Mouse (Mus musculus): ENCODE results near the gene Dph3. TPM values are rescaled to one million over a fixed set of nuclear protein-coding genes. Genes with fewer than 3 reads are reported as not detected.
"Not testable (repeated sequence)": the region's sequence is repeated elsewhere in the genome, so short reads cannot be mapped to it uniquely, and the experiment has no call there.

The Dph3 gene
- 10 to 100 TPM; 56.1 to 84.9 (median 71.0) TPM for polyA plus RNA-seq (2017; shearing (Covaris generic))

DNA sequence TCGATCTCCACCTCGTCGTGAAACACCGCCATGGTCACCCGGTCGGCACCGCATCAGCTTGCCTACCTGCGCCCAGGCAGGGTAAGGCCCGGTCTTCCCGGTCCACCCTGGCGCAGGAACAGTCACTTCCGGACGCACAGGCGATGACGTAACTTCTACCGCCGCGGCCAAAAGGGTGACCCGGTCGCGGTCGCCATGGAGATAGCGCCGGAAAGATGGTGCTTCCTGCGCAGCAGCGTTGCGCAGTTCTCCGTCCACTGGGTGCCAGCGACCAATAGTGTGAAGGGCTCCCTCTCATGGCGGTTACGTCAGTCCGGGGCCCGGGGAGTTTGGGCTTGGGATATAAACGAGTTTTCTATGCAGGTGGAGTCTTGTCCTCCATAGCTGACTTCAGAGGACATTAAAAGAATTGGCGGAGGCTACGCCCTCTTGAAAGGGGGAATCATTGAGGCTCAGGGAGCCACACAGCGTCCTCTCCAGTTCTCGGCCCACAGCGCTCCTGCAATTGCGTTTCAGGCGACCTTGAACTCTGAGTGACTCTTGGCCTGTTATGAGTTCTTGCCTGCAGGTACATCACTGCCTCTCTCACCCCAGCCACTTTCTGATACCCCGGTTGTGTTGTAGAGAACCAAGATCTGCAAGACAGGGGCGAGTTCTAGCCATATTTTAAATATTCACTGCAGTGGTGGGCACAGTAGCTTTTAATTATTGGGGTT is at the start of gene Dph3:
Gene Dph3 (minus strand): TSS at position 244 of the 716 bp plus-strand sequence.
- ATAC-seq, result peak; percentile 89

DNA sequence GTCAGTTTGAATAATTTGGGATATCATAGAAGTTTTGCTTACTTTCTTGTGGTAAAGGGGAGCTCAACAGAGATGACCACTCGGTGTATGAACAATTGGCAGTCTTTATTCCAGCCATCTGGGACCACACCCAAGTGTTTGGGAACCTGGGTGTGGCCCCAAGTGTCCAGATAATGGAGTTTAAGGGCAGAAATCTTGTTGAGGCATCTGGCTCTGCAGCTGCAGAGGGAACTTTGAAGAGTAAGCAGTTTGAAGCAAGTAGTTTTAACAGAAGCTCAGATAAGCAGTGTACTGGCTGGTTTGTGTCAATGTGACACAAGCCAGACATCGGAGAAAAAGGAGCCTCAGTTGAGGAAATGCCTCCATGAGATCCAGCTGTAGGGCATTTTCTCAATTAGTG is 48.8 kb upstream of the Dph3 start:
- ATAC-seq, result no peak

DNA sequence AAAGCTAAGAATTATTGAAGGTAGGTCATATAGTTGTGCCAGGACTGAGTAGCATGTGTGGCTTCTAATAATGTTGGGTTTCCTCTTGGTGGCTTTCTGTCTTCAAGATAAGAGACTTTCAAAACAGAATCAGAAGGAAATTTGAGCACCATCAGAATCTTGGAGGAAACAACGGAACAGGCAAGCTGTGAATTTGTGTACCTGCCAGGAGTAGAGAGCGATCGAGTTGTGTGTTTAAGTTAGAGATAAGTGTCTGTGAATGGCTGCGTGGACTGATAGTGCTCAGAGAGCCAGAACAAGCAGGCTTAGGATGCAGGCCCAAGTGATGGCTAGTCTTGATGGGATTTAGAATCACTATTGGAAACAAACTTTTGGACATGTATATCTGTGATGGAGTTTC is 46.3 kb upstream of the Dph3 start:
- ATAC-seq, result no peak

DNA sequence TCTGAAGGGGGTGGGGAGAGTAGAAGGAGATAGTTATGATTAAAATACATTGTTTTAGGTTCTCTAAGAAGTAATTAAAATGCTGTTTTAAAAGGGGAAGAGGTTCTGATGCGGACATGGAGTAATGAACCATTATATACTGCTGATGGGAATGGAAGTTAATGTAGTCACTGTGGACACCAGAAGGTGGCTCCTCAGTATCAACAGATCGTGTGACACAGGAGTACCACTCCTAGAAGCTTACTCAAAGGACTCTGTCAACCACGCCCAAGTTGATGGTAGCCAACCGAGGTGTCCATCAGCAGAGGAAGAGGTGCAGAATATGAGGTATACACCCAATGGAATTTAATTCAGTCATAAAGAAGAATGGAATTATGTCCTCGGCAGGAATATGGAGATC is 42.9 kb upstream of the Dph3 start:
- no peak for ATAC-seq

GRCm38 (mm10) chr14:32125256-32125655 is 39.7 kb upstream of the Dph3 start:
- not testable (repeated sequence) for ATAC-seq

DNA sequence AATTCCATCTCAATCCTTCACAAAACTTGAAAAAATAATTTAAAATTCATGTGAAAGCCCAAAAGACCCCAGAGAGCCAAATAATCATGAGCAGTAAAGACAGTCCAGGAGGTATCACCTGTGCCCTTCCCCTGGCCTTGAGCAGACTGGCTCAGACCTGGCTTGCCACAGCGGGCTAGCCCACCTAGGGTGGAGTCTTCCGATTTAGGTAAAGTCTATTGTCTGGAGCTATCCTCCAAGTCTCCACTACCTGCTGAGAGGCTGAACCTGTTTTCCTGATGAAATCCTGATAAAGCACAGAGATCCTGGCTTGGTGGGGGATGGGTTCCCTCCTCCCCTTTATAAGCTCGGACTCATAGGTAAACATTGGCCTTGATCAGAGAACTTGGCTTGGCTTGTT is 38.7 kb upstream of the Dph3 start:
- no peak for ATAC-seq

- no peak for ATAC-seq
Measured at GRCm38 (mm10) chr14:32121920-32122315, 36.4 kb upstream of the Dph3 start.

- no peak for ATAC-seq
Measured at GRCm38 (mm10) chr14:32120940-32121919, 35.7 kb upstream of the Dph3 start.

DNA sequence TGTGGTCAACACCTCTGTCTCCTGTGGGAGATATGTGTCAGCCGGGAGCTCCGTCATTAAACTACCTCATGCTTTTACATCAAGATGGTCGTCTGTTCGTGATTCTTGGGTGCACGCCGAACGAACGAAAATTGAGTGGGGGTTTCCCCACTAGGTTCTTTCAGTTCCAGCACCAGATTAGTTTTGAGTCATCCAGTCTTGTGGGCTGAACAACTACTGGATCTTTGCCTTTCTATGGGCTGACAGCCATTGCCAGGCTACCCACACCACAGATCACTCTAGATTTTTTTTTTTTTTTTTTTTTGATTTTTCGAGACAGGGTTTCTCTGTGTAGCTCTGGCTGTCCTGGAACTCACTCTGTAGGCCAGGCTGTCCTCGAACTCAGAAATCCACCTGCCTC is 26.6 kb upstream of the Dph3 start:
- ATAC-seq, result not testable (repeated sequence)

- ATAC-seq, result no peak
Measured at GRCm38 (mm10) chr14:32106911-32107310, 21.4 kb upstream of the Dph3 start.

GRCm38 (mm10) chr14:32105663-32106062 is 20.1 kb upstream of the Dph3 start:
- ATAC-seq, result no peak

GRCm38 (mm10) chr14:32103556-32103955 is 18.0 kb upstream of the Dph3 start:
- ATAC-seq, result no peak

GRCm38 (mm10) chr14:32098951-32099350 is 13.4 kb upstream of the Dph3 start:
- no peak for ATAC-seq

DNA sequence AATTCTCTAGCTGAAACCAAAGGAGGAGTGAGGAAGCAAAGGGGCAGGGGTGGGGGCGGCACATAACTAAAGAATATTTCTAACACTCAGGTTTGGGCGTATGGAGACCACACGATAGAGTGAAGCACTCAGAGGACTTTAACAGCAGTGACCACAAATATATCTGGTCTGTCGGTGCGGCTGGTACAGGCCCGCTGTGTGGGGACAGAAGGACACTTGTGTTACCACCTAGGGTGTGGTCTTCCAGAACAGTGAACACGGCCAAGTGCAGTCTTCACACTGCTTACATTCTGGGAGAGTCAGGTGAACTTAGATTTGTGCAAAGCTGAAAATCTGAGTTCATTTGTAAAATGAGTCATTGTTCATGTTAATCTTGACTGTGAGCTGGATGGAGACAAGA is 12.2 kb upstream of the Dph3 start:
- no peak for ATAC-seq

- ATAC-seq, result no peak
Measured at GRCm38 (mm10) chr14:32096740-32097139, 11.2 kb upstream of the Dph3 start.

DNA sequence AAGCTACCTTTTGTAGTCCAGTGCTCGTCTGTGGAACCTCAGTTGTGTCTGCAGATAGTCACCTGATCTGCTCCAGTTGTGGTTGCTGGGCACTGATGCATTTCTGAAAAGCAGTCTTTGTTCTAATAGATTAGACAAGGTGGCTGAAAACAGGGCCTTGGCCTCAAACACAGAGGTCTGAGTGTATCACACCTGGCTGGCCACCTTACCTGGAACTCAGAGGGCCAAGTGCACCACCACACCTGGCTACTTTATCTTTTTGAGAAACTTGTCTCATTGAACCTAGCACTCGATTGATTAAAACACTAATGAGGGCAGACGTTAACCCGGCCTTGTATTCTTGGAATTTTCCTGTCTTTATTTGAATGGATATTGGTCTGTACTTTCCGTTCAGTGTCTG is 10.1 kb upstream of the Dph3 start:
- ATAC-seq, result no peak

DNA sequence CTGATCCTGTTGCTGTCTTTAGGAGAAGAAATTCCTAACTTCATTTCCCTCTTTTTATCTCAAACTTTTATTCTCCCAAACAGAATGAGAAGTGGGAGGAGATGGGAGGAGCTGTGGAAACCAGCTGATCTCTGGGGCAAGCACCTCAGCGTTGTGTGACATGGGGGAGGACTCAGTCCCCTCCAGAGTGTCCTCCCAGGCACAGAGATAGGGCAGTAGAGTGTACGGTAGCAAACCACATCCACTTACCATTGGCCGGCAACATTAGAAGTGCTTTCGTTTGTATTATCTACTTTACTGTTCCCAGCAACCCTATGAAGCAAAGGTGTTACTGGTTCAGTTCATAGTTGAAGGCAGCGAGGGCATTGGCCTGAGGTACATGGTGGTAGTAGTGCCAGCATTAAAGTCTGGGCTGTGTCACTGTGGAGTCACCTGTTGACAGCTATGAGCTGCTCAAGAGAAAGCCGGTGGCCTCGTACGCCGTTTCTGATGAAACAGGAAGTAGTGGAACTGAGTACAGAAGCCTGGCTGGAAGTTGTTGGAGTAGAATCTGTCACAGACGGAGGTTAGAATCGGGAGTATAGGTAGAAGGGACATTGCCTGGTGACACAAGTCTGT is 8.1 kb upstream of the Dph3 start:
- no peak for ATAC-seq

DNA sequence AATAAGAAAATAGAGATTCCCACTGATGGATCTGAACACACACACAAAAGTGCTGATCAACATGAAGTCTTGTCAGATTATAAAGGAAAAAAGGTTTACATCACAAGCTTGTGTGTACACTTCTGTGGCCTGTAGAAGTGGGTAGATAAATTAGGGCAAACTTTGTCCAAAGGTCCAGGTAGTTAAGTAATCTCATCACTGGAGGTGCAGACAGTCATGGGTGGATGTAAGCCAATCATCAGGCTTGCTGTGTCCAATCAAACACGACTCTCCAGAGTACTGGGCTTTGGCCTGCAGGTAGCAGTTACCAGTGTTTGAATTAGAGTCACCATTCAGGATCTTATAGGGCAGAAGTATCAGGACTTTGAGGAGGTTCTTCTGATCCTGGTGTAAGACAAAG is 7.5 kb upstream of the Dph3 start:
- ATAC-seq, result no peak

GRCm38 (mm10) chr14:32091704-32092103 is 6.2 kb upstream of the Dph3 start:
- ATAC-seq, result no peak

DNA sequence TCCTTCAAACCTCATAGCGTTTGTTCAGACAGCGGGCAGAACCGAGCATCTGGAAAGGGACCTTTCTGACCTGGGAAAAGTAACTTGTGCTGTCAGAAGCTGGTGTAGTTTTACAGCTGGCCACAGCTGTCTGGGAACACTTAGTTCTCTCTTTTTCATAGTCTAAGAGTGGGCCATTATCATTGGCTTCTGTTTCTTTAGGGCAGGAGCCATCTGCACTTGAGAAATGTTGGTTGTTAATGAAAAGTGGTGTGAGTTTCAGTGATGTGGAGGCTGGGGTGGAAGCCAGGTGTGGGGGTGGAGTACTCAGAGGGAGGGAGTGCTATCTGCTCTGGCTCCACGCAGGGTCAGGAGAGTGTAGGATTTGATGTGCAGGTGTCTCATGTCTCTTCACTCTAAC is 5.6 kb upstream of the Dph3 start:
- no peak for ATAC-seq

- ATAC-seq, result not testable (repeated sequence)
Measured at GRCm38 (mm10) chr14:32087584-32088248, 2.2 kb upstream of the Dph3 start.

DNA sequence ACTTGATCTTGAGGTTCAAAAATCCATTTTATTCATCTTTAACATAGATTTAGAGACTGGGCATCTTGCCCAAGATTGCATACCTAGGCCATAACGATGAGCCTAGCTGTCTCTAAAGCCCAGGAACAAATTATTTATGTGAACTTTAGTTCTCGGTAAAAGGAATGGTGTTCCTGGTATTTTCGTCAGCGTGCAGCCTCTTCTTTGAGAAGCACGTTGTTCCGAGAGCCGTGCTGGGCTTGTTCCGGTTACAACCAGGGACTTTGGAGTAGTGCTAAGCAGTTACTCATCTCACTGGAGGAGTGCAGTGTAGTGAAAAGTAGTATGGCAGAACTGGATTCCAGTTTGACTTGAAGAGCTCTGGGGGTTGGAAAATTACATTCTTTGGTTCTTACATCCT is 697 bp upstream of the Dph3 start:
- ATAC-seq, result no peak

Measured in inflammation-experienced regulatory T-cells, adult 6 months (primary cell).